26 mouse cellular contexts compared by ENCODE assay signal in the genomic region with DNA sequence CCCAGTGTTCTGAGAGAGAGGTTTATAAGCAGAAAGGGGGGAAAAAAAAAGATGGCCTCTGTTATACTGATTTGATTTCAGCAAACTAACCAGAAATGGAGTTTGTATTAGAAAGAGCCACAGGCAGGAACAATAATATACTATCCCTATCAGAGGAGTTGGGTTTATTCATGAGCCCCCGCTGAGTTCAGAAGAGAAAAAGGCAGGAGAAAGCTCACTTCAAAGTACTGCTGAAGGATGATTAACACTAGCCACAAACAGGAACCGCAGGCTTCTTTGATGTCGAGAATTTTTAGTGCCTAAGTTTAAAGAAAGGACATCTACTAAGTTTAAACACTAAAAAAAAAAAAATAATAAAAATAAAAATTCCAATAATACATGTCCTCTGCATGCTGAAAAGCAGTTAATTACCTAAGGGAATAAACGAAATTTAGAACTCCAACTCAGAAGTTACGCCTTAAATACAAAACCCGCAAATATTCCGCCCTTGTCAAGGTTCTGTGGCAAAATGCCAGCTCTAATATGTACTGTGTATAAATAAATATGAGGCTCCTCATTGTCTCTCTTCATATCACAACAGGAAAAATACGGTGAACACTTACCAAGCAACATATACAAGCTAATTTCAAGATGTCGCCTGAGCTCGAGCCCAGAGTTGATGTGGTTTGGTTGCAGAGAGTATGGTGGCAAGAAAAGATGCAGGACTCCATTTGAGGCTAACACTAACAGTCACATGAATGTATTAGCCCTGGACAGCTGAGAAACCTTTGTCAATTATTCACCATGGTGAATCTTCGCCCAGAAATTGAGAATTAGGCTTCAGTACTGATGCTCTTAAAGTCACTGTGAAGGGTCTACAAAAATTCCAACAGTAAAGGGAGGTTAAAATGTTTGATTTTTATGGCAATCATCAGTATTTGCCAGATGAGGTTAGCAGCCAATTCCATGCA. TPM values are rescaled to one million over a fixed set of nuclear protein-coding genes. Genes with fewer than 3 reads are reported as not detected.
DNase-seq lines count a peak whose midpoint lies in the region; ATAC-seq and TF ChIP-seq lines count a peak whose summit lies in the region.
"Had no signal": no experiment of that assay in that cellular context is flagged by ENCODE, and none has a peak within 500 bp of the region (broad histone marks: within the 10 kb centered on the region; RNA-seq: fewer than 3 reads in every experiment).

No protein-coding gene starts in this region.

- TF ChIP-seq POLR2A in kidney, adult 2 months (IDR thresholded peaks at IDR 0.05; ENCODE audit: low read depth, low read length), result no peak
- no peak for TF ChIP-seq POLR2A in brain, embryonic 14.5 days (IDR thresholded peaks at IDR 0.05; ENCODE audit: borderline replicate concordance, extremely low read depth, insufficient read depth, insufficient read length, poor library complexity, severe bottlenecking)

- peaks cover 55% of the 10 kb centered on the region for H3K4me1 ChIP-seq in forebrain, embryonic 10.5 days
- H3K4me1 ChIP-seq in forebrain, embryonic 16.5 days (replicated peaks; ENCODE audit: control insufficient read depth, insufficient read depth, low read length), result peaks cover 3% of the 10 kb centered on the region
- H3K4me1 ChIP-seq in kidney, adult 2 months (ENCODE audit: control insufficient read depth, insufficient read depth, low read length), result peaks cover 3% of the 10 kb centered on the region; the same call in 1 of the 2 replicates
- H3K4me1 ChIP-seq in kidney, embryonic 14.5 days (ENCODE audit: control insufficient read depth, insufficient read depth, low read length), result no peaks in the 10 kb centered on the region
- H3K4me1 ChIP-seq: limb, embryonic 15.5 days; stomach, embryonic 15.5 days had no signal

- 0 out of 2 replicates have a peak overlapping the region, but pooled peaks have one; percentile 37 for H3K27ac ChIP-seq in forebrain, embryonic 10.5 days
- no peak overlapping the region for H3K27ac ChIP-seq in forebrain, embryonic 16.5 days (ENCODE audit: low read length)
- H3K27ac ChIP-seq in kidney, adult 2 months (ENCODE audit: insufficient read depth, low read depth, low read length), result peak overlapping the region; percentile 87
- H3K27ac ChIP-seq in kidney, embryonic 14.5 days (ENCODE audit: low read depth, low read length), result no peak overlapping the region
- H3K27ac ChIP-seq: hindbrain, embryonic 14.5 days; limb, embryonic 15.5 days; liver, embryonic 14.5 days; lung, embryonic 15.5 days; neural tube, embryonic 13.5 days; stomach, embryonic 15.5 days had no signal

- no peaks in the 10 kb centered on the region for H3K36me3 ChIP-seq in forebrain, embryonic 10.5 days (replicated peaks)
- H3K36me3 ChIP-seq in forebrain, embryonic 16.5 days (ENCODE audit: control insufficient read depth, insufficient read depth), result no peaks in the 10 kb centered on the region
- no peaks in the 10 kb centered on the region for H3K36me3 ChIP-seq in kidney, adult 2 months (ENCODE audit: control insufficient read depth, insufficient read depth, low read length)
- H3K36me3 ChIP-seq in kidney, embryonic 14.5 days (ENCODE audit: control insufficient read depth, insufficient read depth, low read length), result no peaks in the 10 kb centered on the region
- H3K36me3 ChIP-seq: heart, embryonic 12.5 days; limb, embryonic 15.5 days; lung, embryonic 15.5 days; neural tube, embryonic 13.5 days; stomach, embryonic 15.5 days had no signal

- H3K27me3 ChIP-seq in forebrain, embryonic 10.5 days (ENCODE audit: poor library complexity, severe bottlenecking), result no peaks in the 10 kb centered on the region
- H3K27me3 ChIP-seq in forebrain, embryonic 16.5 days (replicated peaks; ENCODE audit: control insufficient read depth, insufficient read depth, low read length), result no peaks in the 10 kb centered on the region
- no peaks in the 10 kb centered on the region for H3K27me3 ChIP-seq in kidney, adult 2 months (replicated peaks; ENCODE audit: control insufficient read depth, insufficient read depth, low read length)
- H3K27me3 ChIP-seq in kidney, embryonic 14.5 days (ENCODE audit: control insufficient read depth, insufficient read depth, low read length), result no peaks in the 10 kb centered on the region
- H3K27me3 ChIP-seq: heart, embryonic 12.5 days; limb, embryonic 15.5 days; lung, embryonic 15.5 days; neural tube, embryonic 13.5 days; stomach, embryonic 15.5 days had no signal

- no peak overlapping the region for H3K9ac ChIP-seq in forebrain, embryonic 16.5 days (replicated peaks; ENCODE audit: low read depth, low read length)
- H3K9ac ChIP-seq in kidney, embryonic 14.5 days (ENCODE audit: low read depth, low read length), result no peak overlapping the region
- H3K9ac ChIP-seq: heart, embryonic 12.5 days; hindbrain, embryonic 14.5 days; limb, embryonic 15.5 days; liver, embryonic 14.5 days; lung, embryonic 15.5 days; neural tube, embryonic 13.5 days; stomach, embryonic 15.5 days had no signal

- WGBS in forebrain, embryonic 10.5 days, result 70% methylated on average over 11 of the region's 11 CpGs
- WGBS in forebrain, embryonic 16.5 days, result 41% methylated on average over 11 of the region's 11 CpGs
- WGBS in kidney, adult 2 months, result 55% methylated on average over 11 of the region's 11 CpGs
- WGBS in kidney, embryonic 14.5 days, result 53% methylated on average over 11 of the region's 11 CpGs

- H3K4me2 ChIP-seq in forebrain, embryonic 16.5 days (ENCODE audit: low read length), result no peak overlapping the region
- no peak overlapping the region for H3K4me2 ChIP-seq in kidney, embryonic 14.5 days (replicated peaks; ENCODE audit: low read depth, low read length)
- H3K4me2 ChIP-seq: heart, embryonic 12.5 days; hindbrain, embryonic 14.5 days; limb, embryonic 15.5 days; lung, embryonic 15.5 days; neural tube, embryonic 13.5 days; stomach, embryonic 15.5 days had no signal

- no peak for TF ChIP-seq CTCF in kidney, adult 2 months (conservative IDR thresholded peaks at IDR 0.05; ENCODE audit: insufficient read depth, insufficient read length, low read depth, low read length)
- TF ChIP-seq CTCF in brain, embryonic 14.5 days (IDR thresholded peaks at IDR 0.05; ENCODE audit: borderline replicate concordance, extremely low read depth, insufficient read depth, insufficient read length), result no peak

- no peak overlapping the region for H3K4me3 ChIP-seq in forebrain, embryonic 10.5 days
- H3K4me3 ChIP-seq in forebrain, embryonic 16.5 days (replicated peaks; ENCODE audit: low read length), result no peak overlapping the region
- H3K4me3 ChIP-seq in kidney, adult 2 months (ENCODE audit: insufficient read depth, low read depth, low read length), result peak overlapping the region; percentile 42
- H3K4me3 ChIP-seq in kidney, embryonic 14.5 days (ENCODE audit: low read length), result no peak overlapping the region
- H3K4me3 ChIP-seq: heart, embryonic 12.5 days; limb, embryonic 15.5 days; lung, embryonic 15.5 days; myocyte; neural tube, embryonic 13.5 days; stomach, embryonic 15.5 days had no signal

- H3K9me3 ChIP-seq in forebrain, embryonic 10.5 days, result no peaks in the 10 kb centered on the region
- H3K9me3 ChIP-seq in forebrain, embryonic 16.5 days (ENCODE audit: control insufficient read depth, low read length), result no peaks in the 10 kb centered on the region
- H3K9me3 ChIP-seq in kidney, embryonic 14.5 days (ENCODE audit: control insufficient read depth, low read length), result no peaks in the 10 kb centered on the region
- H3K9me3 ChIP-seq: heart, embryonic 12.5 days; limb, embryonic 15.5 days; lung, embryonic 15.5 days; neural tube, embryonic 13.5 days; stomach, embryonic 15.5 days had no signal

- DNase-seq in forebrain, embryonic 10.5 days (ENCODE audit: extremely low spot score, low spot score), result no peak
- DNase-seq in kidney, adult 2 months, result peak; percentile 79
- DNase-seq in brain, embryonic 14.5 days (ENCODE audit: low read depth), result peak; percentile 61
- DNase-seq in mesoderm, embryonic 11.5 days (ENCODE audit: low read depth, low spot score), result peak; percentile 25
- DNase-seq in ovary, postnatal 36 days (ENCODE audit: low spot score), result no peak
- no peak for DNase-seq in right cerebral cortex, adult 18-20 months
- DNase-seq: adrenal gland, adult 8-10 months; cerebellum, adult 18-20 months; cerebellum, postnatal 25 days; heart, postnatal 4 days; left cerebral cortex, postnatal 4 days; lung, postnatal 4 days; right cerebral cortex, postnatal 4 days had no signal

- no peak for ATAC-seq in forebrain, embryonic 16.5 days
- ATAC-seq in kidney, embryonic 14.5 days (ENCODE audit: low FRiP score, low TSS enrichment), result no peak
- ATAC-seq: activated CD4-positive, CD25-positive, alpha-beta regulatory T cell, adult 4 months; forebrain, embryonic 14.5 days; inflammation-experienced regulatory T-cells, adult 6 months had no signal

RNA-seq across cellular contexts. Expression of gene Pam, which starts 38.2 kb away (rescaled TPM):
- polyA plus RNA-seq in forebrain, embryonic 10.5 days (2016; fragmentation: Nextera tagmentation; extraction: Ambion mirVana), result 13.1 and 13.8 TPM in 2 replicates
- polyA plus RNA-seq in forebrain, embryonic 16.5 days (2015; fragmentation: Nextera tagmentation; extraction: Ambion mirVana), result 45.1 and 53.9 TPM in 2 replicates
- polyA plus RNA-seq in kidney, adult 2 months (2012; rRNA removed), result 54.7 and 97.4 TPM in 2 replicates
- 28.2 and 31.9 TPM in 2 replicates for polyA plus RNA-seq in kidney, embryonic 14.5 days (2014; fragmentation: Nextera tagmentation; extraction: Ambion mirVana)
- 33.6 and 42.8 TPM in 2 replicates for polyA plus RNA-seq in brain, embryonic 14.5 days (2012; rRNA removed)

Comparison
In these comparisons a context has a peak if more than half of its experiments do, and no peak if none do; other contexts are left out.
1. H3K27ac ChIP-seq: peak in forebrain, embryonic 10.5 days (single experiment) and kidney, adult 2 months (single experiment); none in forebrain, embryonic 16.5 days (single experiment) and kidney, embryonic 14.5 days (single experiment).
2. DNase-seq: peak in kidney, adult 2 months (single experiment), brain, embryonic 14.5 days (single experiment) and mesoderm, embryonic 11.5 days (single experiment); none in forebrain, embryonic 10.5 days (single experiment), ovary, postnatal 36 days (single experiment) and right cerebral cortex, adult 18-20 months (single experiment).